Mouse (Mus musculus): ENCODE measurements around the gene Ociad1. TPM values are rescaled to one million over a fixed set of nuclear protein-coding genes. Genes with fewer than 3 reads are reported as not detected.
A peak's percentile ranks its signal among the peaks of the same experiment; 100 is the strongest.

Gene Ociad1
- polyA plus RNA-seq, 1 experiment from 2014 or later = 323 TPM

DNA sequence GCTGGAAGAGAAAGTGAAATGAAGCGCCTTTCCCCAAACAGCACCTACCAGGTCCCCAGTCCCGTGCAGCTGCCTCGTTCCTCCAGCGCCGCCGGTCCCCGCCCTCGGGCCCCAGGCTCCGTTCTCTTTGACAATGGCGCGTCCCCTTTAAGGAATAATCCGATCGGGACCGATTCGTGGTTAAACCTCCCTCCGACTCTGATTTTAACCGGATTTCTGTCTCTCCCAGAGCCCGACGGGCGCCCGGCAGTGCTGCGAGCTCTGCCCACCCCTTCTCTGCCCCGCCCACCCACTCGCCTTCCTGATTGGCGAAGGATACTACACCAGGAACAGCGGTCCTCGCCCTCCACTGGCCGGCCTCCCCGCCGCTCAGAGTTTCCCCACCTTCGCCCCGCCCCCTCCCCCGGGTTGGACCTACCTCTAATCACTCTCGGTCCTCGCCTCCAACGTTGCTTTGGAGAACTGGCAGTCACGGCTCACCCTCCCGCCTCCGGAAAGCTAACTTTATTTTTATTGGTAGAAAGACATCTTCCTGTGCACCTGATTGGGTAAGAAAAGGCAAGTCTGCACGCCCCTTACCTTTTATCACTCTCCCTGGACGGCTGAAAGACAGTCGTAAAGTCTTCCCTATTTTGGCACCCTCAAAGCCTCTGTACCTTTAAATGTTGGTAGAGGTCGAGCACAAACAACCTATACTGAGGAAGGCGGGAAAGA lies 36.1 kb upstream of the Ociad1 start, which contains the start of gene Fryl:
Gene Fryl (minus strand): TSS at position 268 of the 714 bp plus-strand sequence.
- Histone ChIP-seq H3K27ac (ENCODE audit: low read length) (peak within 1 kb of the TSS; percentile 97), H3K4me3 (replicated peaks; ENCODE audit: low read length) (peak within 1 kb of the TSS; percentile 94), H3K9me3 (ENCODE audit: control insufficient read depth, low read length) (no peaks in the 10 kb centered on the region), H3K27me3 (replicated peaks; ENCODE audit: control insufficient read depth, insufficient read depth, low read length) (no peaks in the 10 kb centered on the region), H3K4me2 (ENCODE audit: low read length) (peak within 1 kb of the TSS; percentile 85), H3K9ac (replicated peaks; ENCODE audit: low read depth, low read length) (peak within 1 kb of the TSS; percentile 88), H3K4me1 (replicated peaks; ENCODE audit: control insufficient read depth, insufficient read depth, low read length) (peaks cover 17% of the 10 kb centered on the region), H3K36me3 (ENCODE audit: control insufficient read depth, insufficient read depth) (no peaks in the 10 kb centered on the region)
- ATAC-seq = peak; percentile 98
- WGBS = under 1% methylated on average over 44 of the region's 44 CpGs

DNA sequence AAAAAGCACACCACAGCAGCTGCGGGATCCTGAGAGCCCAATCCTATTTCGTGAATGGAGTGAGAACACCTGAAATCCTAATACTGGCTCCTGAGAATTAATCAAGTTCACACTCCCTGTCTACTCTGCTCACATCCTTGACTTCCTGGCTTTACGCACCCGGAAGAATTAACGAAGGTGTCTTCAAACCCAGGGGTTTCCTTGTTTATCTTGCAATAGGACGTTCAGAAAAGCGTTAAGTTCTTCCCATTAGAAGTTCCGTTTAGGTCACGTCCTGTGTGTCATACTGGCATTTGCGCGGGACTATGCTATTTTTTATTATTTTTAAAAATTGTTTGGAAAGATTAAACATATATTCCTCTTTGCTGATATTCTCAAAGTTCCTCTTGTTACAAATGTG lies 35.5 kb upstream of the Ociad1 start:
- Histone ChIP-seq H3K4me2 (ENCODE audit: low read length) (peak overlapping the region; percentile 85), H3K9ac (replicated peaks; ENCODE audit: low read depth, low read length) (peak overlapping the region; percentile 49), H3K4me1 (replicated peaks; ENCODE audit: control insufficient read depth, insufficient read depth, low read length) (peaks cover 17% of the 10 kb centered on the region), H3K4me3 (replicated peaks; ENCODE audit: low read length) (peak overlapping the region; percentile 94), H3K27ac (ENCODE audit: low read length) (peak overlapping the region; percentile 69), H3K9me3 (ENCODE audit: control insufficient read depth, low read length) (no peaks in the 10 kb centered on the region), H3K36me3 (ENCODE audit: control insufficient read depth, insufficient read depth) (no peaks in the 10 kb centered on the region), H3K27me3 (replicated peaks; ENCODE audit: control insufficient read depth, insufficient read depth, low read length) (no peaks in the 10 kb centered on the region)
- no peak for ATAC-seq
- 3% methylated on average over 11 of the region's 11 CpGs for WGBS

DNA sequence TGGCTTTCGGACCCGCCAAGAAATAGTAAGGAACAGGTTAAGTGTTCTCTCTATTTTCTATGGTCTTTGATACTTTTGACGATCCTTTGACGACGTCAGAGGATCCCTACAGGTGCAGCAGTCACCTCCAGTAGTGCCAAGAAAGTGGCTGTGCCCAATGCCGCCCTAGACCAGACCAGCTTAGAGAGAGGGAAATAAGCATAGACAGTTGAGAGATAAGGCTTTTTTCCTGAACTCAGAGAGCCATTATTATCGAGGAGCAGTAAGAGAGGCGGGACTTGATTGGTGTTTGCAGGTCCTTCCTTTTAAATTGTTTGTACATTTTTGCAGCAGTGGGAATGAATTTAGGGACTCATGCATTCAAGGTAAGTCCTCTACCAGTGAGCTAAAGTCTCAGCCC lies 34.9 kb upstream of the Ociad1 start:
- Histone ChIP-seq H3K36me3 (ENCODE audit: control insufficient read depth, insufficient read depth) (no peaks in the 10 kb centered on the region), H3K4me1 (replicated peaks; ENCODE audit: control insufficient read depth, insufficient read depth, low read length) (peaks cover 17% of the 10 kb centered on the region), H3K9me3 (ENCODE audit: control insufficient read depth, low read length) (no peaks in the 10 kb centered on the region), H3K4me2 (ENCODE audit: low read length) (no peak overlapping the region), H3K27me3 (replicated peaks; ENCODE audit: control insufficient read depth, insufficient read depth, low read length) (no peaks in the 10 kb centered on the region), H3K27ac (ENCODE audit: low read length) (no peak overlapping the region), H3K4me3 (replicated peaks; ENCODE audit: low read length) (no peak overlapping the region), H3K9ac (replicated peaks; ENCODE audit: low read depth, low read length) (no peak overlapping the region)
- WGBS = 53% methylated on average over 8 of the region's 8 CpGs
- no peak for ATAC-seq

DNA sequence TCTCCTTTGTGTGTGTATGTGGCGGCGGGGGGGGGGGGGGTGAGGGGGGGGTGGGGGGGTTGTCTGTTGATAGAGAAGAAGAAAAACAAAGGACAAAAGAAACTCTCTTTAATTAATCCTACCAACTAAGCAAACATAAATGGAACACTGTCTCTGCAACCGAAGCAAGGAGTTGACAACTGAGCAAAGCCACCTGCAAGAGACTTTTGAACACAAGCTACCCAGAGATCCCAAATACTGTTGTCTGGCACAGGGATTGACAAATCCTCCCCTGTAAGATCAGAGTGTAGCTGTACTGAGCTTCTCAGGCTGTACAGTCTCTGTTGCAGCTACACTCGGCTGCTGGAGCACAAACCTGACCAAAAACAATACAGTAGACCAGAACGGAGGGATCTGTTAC lies 28.5 kb upstream of the Ociad1 start:
- no peak overlapping the region for H3K4me3 ChIP-seq (replicated peaks; ENCODE audit: low read length)
- ATAC-seq = no peak
- no peak overlapping the region for H3K4me2 ChIP-seq (ENCODE audit: low read length)
- H3K27ac ChIP-seq (ENCODE audit: low read length) = no peak overlapping the region
- no peak overlapping the region for H3K9ac ChIP-seq (replicated peaks; ENCODE audit: low read depth, low read length)
- WGBS = 61% methylated on average over 3 of the region's 5 CpGs
- no peaks in the 10 kb centered on the region for H3K36me3 ChIP-seq (ENCODE audit: control insufficient read depth, insufficient read depth)
- H3K9me3 ChIP-seq (ENCODE audit: control insufficient read depth, low read length) = no peaks in the 10 kb centered on the region
- no peaks in the 10 kb centered on the region for H3K4me1 ChIP-seq (replicated peaks; ENCODE audit: control insufficient read depth, insufficient read depth, low read length)
- no peaks in the 10 kb centered on the region for H3K27me3 ChIP-seq (replicated peaks; ENCODE audit: control insufficient read depth, insufficient read depth, low read length)

DNA sequence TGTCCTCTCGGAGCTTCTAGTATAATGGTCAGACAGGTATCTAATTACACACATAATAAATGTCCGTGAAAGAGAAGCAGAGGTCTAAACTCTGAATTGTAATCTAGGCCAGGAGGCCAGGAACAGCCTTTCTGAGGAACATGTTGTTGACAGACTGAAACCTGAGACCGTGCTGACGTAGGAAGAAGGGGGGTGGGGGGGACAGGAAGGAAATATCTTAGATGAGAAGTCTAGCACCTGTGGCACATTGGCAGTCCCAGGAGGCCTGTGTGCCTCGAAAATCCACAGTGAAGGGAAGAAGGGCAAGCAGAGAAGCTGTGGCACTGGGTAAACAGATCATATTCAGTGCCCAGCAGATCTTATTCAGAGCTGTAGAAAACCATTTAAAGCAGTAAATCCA lies 27.1 kb upstream of the Ociad1 start:
- Histone ChIP-seq H3K9ac (replicated peaks; ENCODE audit: low read depth, low read length) (no peak overlapping the region), H3K4me2 (ENCODE audit: low read length) (no peak overlapping the region), H3K36me3 (ENCODE audit: control insufficient read depth, insufficient read depth) (no peaks in the 10 kb centered on the region), H3K4me1 (replicated peaks; ENCODE audit: control insufficient read depth, insufficient read depth, low read length) (no peaks in the 10 kb centered on the region), H3K27me3 (replicated peaks; ENCODE audit: control insufficient read depth, insufficient read depth, low read length) (no peaks in the 10 kb centered on the region), H3K9me3 (ENCODE audit: control insufficient read depth, low read length) (no peaks in the 10 kb centered on the region), H3K27ac (ENCODE audit: low read length) (no peak overlapping the region), H3K4me3 (replicated peaks; ENCODE audit: low read length) (no peak overlapping the region)
- no peak for ATAC-seq
- WGBS = 75% methylated on average over 5 of the region's 5 CpGs

DNA sequence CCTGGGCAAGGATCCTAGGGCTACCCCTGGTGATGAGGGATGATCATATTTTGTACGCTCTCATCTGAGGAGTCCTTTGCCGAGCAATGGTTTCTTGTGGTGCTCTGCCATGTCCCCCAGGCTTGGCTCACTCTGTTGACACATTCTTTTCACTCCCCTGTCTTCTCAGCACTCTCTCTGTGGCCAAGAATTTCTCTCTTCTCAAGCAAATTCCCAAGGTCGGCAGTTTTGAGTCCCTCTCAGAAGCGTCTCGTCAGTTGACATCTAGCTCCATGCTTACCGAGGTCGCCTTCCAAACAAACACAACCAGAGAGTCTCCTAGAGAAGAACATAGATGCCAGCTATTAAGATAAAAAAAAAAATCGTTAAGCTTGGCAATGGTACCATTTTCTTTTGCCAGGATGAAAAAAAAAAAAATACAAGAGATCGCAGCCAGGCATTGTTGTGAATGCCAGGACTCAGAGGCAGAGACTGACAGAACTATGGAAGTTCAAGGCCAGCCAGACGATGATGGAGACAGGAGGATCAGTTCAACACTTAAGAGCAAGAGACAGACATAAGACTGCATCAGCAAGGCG lies 23.9 kb upstream of the Ociad1 start:
- ATAC-seq = no peak
- 70% methylated on average over 11 of the region's 11 CpGs for WGBS
- H3K36me3 ChIP-seq (ENCODE audit: control insufficient read depth, insufficient read depth) = no peaks in the 10 kb centered on the region

DNA sequence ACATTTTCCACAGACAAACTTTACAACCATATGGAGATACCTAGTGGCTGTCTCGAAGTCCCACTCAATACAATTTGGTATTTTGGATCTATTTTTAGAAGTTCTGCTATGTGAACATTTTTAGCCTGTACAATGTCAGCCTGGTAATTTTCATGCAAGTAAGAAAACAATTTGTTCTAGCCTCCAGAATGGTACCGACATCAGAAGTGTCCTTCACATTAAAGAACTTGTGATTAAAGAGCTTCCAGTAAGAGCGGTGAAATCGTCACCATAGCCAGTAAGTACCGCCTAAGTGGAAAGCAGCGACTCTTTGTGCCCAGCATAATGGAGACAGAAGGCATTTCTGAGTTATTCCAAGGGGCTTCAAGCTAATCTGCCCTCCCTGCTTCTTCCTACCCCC lies 22.0 kb upstream of the Ociad1 start:
- H3K27me3 ChIP-seq (replicated peaks; ENCODE audit: control insufficient read depth, insufficient read depth, low read length) = no peaks in the 10 kb centered on the region
- 56% methylated on average over 6 of the region's 6 CpGs for WGBS
- no peak for ATAC-seq

More for the DNA sequence above, 23.9 kb upstream of the Ociad1 start:
- Histone ChIP-seq H3K9ac (replicated peaks; ENCODE audit: low read depth, low read length) (no peak overlapping the region), H3K27ac (ENCODE audit: low read length) (no peak overlapping the region), H3K27me3 (replicated peaks; ENCODE audit: control insufficient read depth, insufficient read depth, low read length) (no peaks in the 10 kb centered on the region), H3K4me1 (replicated peaks; ENCODE audit: control insufficient read depth, insufficient read depth, low read length) (no peaks in the 10 kb centered on the region), H3K4me2 (ENCODE audit: low read length) (no peak overlapping the region), H3K4me3 (replicated peaks; ENCODE audit: low read length) (no peak overlapping the region), H3K9me3 (ENCODE audit: control insufficient read depth, low read length) (no peaks in the 10 kb centered on the region)

DNA sequence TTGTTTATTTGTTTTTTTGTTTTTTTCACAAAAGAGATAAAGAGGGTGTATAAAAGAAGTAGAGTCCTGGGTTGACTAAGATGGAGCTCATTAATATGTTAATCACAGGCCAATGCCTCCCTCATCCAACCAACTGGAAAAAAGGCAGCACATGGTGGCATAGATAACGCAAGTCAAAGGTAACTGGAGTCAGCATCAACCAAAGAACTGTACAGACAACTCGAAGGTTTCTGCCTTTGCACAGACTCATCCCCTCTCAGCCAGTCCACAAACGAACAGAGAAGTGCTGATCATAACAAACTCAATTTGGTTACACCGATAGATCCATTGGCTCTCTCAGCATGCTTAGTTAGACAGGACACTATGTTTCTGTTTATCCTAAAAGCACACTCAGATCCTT lies 19.4 kb upstream of the Ociad1 start:
- H3K9me3 ChIP-seq (ENCODE audit: control insufficient read depth, low read length) = no peaks in the 10 kb centered on the region
- H3K27me3 ChIP-seq (replicated peaks; ENCODE audit: control insufficient read depth, insufficient read depth, low read length) = no peaks in the 10 kb centered on the region
- no peak for ATAC-seq
- H3K4me2 ChIP-seq (ENCODE audit: low read length) = no peak overlapping the region
- H3K9ac ChIP-seq (replicated peaks; ENCODE audit: low read depth, low read length) = no peak overlapping the region
- no peaks in the 10 kb centered on the region for H3K4me1 ChIP-seq (replicated peaks; ENCODE audit: control insufficient read depth, insufficient read depth, low read length)
- H3K36me3 ChIP-seq (ENCODE audit: control insufficient read depth, insufficient read depth) = no peaks in the 10 kb centered on the region
- H3K27ac ChIP-seq (ENCODE audit: low read length) = no peak overlapping the region
- WGBS = 72% methylated on average over 4 of the region's 4 CpGs
- no peak overlapping the region for H3K4me3 ChIP-seq (replicated peaks; ENCODE audit: low read length)

More for the DNA sequence above, 22.0 kb upstream of the Ociad1 start:
- no peaks in the 10 kb centered on the region for H3K9me3 ChIP-seq (ENCODE audit: control insufficient read depth, low read length)
- no peaks in the 10 kb centered on the region for H3K36me3 ChIP-seq (ENCODE audit: control insufficient read depth, insufficient read depth)
- H3K4me3 ChIP-seq (replicated peaks; ENCODE audit: low read length) = no peak overlapping the region
- H3K4me1 ChIP-seq (replicated peaks; ENCODE audit: control insufficient read depth, insufficient read depth, low read length) = no peaks in the 10 kb centered on the region
- no peak overlapping the region for H3K27ac ChIP-seq (ENCODE audit: low read length)
- H3K4me2 ChIP-seq (ENCODE audit: low read length) = no peak overlapping the region
- H3K9ac ChIP-seq (replicated peaks; ENCODE audit: low read depth, low read length) = no peak overlapping the region

DNA sequence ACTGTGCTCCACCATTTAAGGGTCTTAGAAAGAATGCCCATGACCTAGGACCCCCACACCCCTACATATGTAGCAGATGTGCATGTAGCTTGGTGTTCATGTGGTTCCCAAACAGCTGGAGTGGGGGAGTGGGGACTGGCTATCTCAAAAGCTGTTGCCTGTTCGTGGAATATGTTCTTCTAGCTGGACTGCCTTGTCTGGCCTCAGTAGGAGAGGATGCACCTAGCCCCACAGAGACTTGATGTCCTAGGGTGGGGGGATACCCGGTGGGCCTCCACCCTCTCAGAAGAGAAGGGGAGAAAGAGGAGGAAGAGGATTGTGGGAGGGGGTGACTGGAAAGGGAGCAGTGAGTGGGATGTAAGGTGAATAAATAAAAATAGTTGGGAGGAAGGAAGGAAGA lies 17.6 kb upstream of the Ociad1 start:
- ATAC-seq = no peak
- 67% methylated on average over 2 of the region's 2 CpGs for WGBS
- Histone ChIP-seq H3K9me3 (ENCODE audit: control insufficient read depth, low read length) (no peaks in the 10 kb centered on the region), H3K4me1 (replicated peaks; ENCODE audit: control insufficient read depth, insufficient read depth, low read length) (0 out of 2 replicates have a peak, but pooled peaks cover 4% of the 10 kb centered on the region), H3K36me3 (ENCODE audit: control insufficient read depth, insufficient read depth) (no peaks in the 10 kb centered on the region), H3K4me2 (ENCODE audit: low read length) (no peak overlapping the region), H3K27me3 (replicated peaks; ENCODE audit: control insufficient read depth, insufficient read depth, low read length) (no peaks in the 10 kb centered on the region), H3K4me3 (replicated peaks; ENCODE audit: low read length) (no peak overlapping the region), H3K27ac (ENCODE audit: low read length) (no peak overlapping the region), H3K9ac (replicated peaks; ENCODE audit: low read depth, low read length) (no peak overlapping the region)
